Mouse (Mus musculus) liver, embryonic 14.5 days (tissue): ENCODE data around the gene Caskin2.

ENCODE experiments used
- CTCF ChIP-seq: IDR thresholded peaks from 2 replicates; pipeline ENCODE4 v1.5.1; 2016; ENCODE audit warnings: antibody characterized with exemption, low read depth, control low read depth
- EP300 ChIP-seq: IDR thresholded peaks from 2 replicates; pipeline ENCODE4 v1.6.1; 2016; ENCODE audit warnings: antibody characterized with exemption, low read depth

GRCm38 (mm10) chr11:115808696-115809310, 4.6 kb downstream of the Caskin2 start:
- TF ChIP-seq CTCF (peak; percentile 7; the same call in 1 of the 2 replicates), EP300 (no peak)
